Comparison of ENCODE assay signal across 8 mouse cellular contexts in the genomic region with DNA sequence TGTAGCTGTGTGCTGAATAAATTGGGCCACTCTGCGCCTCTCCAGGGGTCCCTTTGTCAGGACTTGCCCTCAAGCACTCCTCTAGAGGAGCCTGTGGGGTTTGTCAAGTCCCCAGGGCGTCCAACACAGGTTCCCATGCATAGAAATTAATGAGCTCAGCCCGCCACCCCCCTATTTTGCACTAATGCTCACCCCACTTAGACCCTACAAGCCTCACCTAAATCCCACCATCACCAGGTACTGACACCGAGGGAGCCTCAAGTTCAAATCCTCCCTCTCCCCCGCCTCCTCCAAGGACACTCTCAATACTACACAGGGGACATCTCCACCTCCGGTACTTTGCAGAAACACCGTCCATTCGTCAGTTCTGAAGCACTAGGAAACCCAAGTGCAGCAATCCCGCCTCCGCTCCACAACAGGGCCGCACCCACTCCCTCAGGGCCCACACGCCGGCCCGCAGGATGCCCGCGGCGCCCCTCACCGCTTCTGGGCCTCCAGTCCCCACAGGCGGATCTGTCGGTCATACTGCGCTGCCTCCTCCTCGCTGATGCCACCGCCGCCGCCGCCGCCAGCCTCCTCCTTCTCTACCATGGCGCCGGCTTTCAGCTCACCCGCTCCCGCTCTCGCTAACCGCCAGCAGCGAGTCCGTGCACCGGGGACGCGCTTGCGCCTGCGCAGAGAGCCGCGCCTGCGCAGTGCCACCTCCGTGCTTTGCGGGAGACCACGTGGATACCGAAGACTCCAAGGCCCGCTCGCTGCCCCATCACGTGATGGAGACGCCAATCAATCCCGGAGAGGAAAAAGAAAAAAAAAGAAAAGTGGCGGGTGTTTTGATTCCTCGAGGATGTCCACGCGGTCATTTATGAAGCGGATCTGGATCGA. TPM values are rescaled to one million over a fixed set of nuclear protein-coding genes. Genes with fewer than 3 reads are reported as not detected.
DNase-seq lines count a peak whose midpoint lies in the region; ATAC-seq lines count a peak whose summit lies in the region.

A gene (minus strand): TSS at position 647 of the 882 bp plus-strand sequence.

- ATAC-seq in erythroid progenitor cell, adult 5-6 weeks (replicated peaks; ENCODE audit: low FRiP score, poor library complexity, severe bottlenecking), result peak; percentile 99
- ATAC-seq in heart, embryonic 13.5 days (ENCODE audit: extremely low read depth, insufficient number of reproducible peaks, low FRiP score, low TSS enrichment), result peak; percentile 92
- peak; percentile 93 for ATAC-seq in liver, embryonic 12.5 days
- peak; percentile 96 for ATAC-seq in stomach, embryonic 15.5 days (ENCODE audit: insufficient read depth, low FRiP score, low read depth)

- H3K4me3 ChIP-seq in heart, embryonic 13.5 days, result peak within 1 kb of the TSS; percentile 97
- peak within 1 kb of the TSS; percentile 79 for H3K4me3 ChIP-seq in liver, embryonic 12.5 days
- peak within 1 kb of the TSS; percentile 64 for H3K4me3 ChIP-seq in stomach, embryonic 15.5 days (replicated peaks)

- peak within 1 kb of the TSS; percentile 84 for H3K4me2 ChIP-seq in heart, embryonic 13.5 days
- peak within 1 kb of the TSS; percentile 93 for H3K4me2 ChIP-seq in liver, embryonic 12.5 days
- H3K4me2 ChIP-seq in stomach, embryonic 15.5 days, result peak within 1 kb of the TSS; percentile 79

- peak; percentile 96 for DNase-seq in CD4-positive helper T cell, adult 2 months (ENCODE audit: low read depth, low spot score)
- DNase-seq in brain, embryonic 18.5 days (ENCODE audit: low read depth, low spot score), result peak; percentile 90
- DNase-seq in kidney, postnatal 10 days, result peak; percentile 97
- peak; percentile 91 to 94 for DNase-seq in natural killer cell, adult 2 months (ENCODE audit: low spot score in 2 of 2)

- H3K9ac ChIP-seq in heart, embryonic 13.5 days, result peak within 1 kb of the TSS; percentile 99
- H3K9ac ChIP-seq in liver, embryonic 12.5 days, result peak within 1 kb of the TSS; percentile 83
- peak within 1 kb of the TSS; percentile 88 for H3K9ac ChIP-seq in stomach, embryonic 15.5 days

- under 1% methylated on average over 53 of the region's 58 CpGs for WGBS in heart, embryonic 13.5 days
- 2% methylated on average over 58 of the region's 58 CpGs for WGBS in liver, embryonic 12.5 days (ENCODE audit: insufficient replicate concordance)
- under 1% methylated on average over 58 of the region's 58 CpGs for WGBS in stomach, embryonic 15.5 days

- H3K9me3 ChIP-seq in heart, embryonic 13.5 days, result no peaks in the 10 kb centered on the region
- H3K9me3 ChIP-seq in liver, embryonic 12.5 days (replicated peaks), result no peaks in the 10 kb centered on the region
- no peaks in the 10 kb centered on the region for H3K9me3 ChIP-seq in stomach, embryonic 15.5 days

- peak within 1 kb of the TSS; percentile 89 for H3K27ac ChIP-seq in heart, embryonic 13.5 days (replicated peaks)
- H3K27ac ChIP-seq in liver, embryonic 12.5 days, result peak within 1 kb of the TSS; percentile 80
- H3K27ac ChIP-seq in stomach, embryonic 15.5 days, result peak within 1 kb of the TSS; percentile 74

- peaks cover 33% of the 10 kb centered on the region for H3K4me1 ChIP-seq in heart, embryonic 13.5 days
- H3K4me1 ChIP-seq in liver, embryonic 12.5 days, result peaks cover 46% of the 10 kb centered on the region
- H3K4me1 ChIP-seq in stomach, embryonic 15.5 days, result peaks cover 16% of the 10 kb centered on the region

- H3K27me3 ChIP-seq in heart, embryonic 13.5 days (replicated peaks), result no peaks in the 10 kb centered on the region
- H3K27me3 ChIP-seq in liver, embryonic 12.5 days (replicated peaks), result no peaks in the 10 kb centered on the region
- no peaks in the 10 kb centered on the region for H3K27me3 ChIP-seq in stomach, embryonic 15.5 days (replicated peaks)

- peaks cover 30% of the 10 kb centered on the region for H3K36me3 ChIP-seq in heart, embryonic 13.5 days
- peaks cover 38% of the 10 kb centered on the region for H3K36me3 ChIP-seq in liver, embryonic 12.5 days
- H3K36me3 ChIP-seq in stomach, embryonic 15.5 days, result no peaks in the 10 kb centered on the region

RNA-seq across cellular contexts. Expression of the gene that starts here (rescaled TPM):
- total RNA-seq in erythroid progenitor cell, adult 5-6 weeks (2015; ENCODE audit: low replicate concordance), result 36.5 and 43.6 TPM in 2 replicates
- total RNA-seq in erythroid progenitor cell, adult 5-6 weeks (2017; ENCODE audit: low replicate concordance), result 113 and 196 TPM in 2 replicates
- polyA plus RNA-seq in heart, embryonic 13.5 days (2015; fragmentation: Nextera tagmentation; extraction: Ambion mirVana), result 210 and 223 TPM in 2 replicates
- 182 and 187 TPM in 2 replicates for polyA plus RNA-seq in liver, embryonic 12.5 days (2016; fragmentation: Nextera tagmentation; extraction: Ambion mirVana)
- polyA plus RNA-seq in stomach, embryonic 15.5 days (2015; fragmentation: Nextera tagmentation; extraction: Ambion mirVana), result 272 and 284 TPM in 2 replicates

Comparison
In these comparisons a context has a peak if more than half of its experiments do, and no peak if none do; other contexts are left out.
1. Peak in every context shown above with its lines: DNase-seq, ATAC-seq, H3K4me3 ChIP-seq and H3K27ac ChIP-seq.